Mouse (Mus musculus): Measurements from ENCODE around the gene Pold4. TPM values are rescaled to one million over a fixed set of nuclear protein-coding genes. Genes with fewer than 3 reads are reported as not detected.

Pold4 gene
- polyA plus RNA-seq, 1 experiment, result 38.9 TPM

DNA sequence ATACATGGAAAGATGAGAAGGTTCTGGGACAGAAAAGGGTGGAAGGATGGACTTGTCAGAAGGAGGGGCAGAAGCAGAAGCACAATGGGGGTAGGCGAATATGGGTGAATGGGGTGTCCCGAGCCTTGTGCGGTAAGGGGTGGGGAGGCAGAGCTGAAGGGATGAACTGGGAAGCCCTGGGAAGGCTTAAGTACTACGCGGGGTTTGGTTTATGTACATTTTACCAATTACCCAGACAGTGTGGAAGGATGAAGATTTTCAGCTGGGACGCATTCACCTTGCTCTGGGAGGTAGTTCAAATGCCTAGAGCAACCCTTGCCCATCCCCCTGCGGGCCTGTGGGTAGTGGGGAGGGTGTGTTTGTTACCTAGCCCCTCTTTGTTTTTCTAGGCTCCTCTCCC is 29.6 kb upstream of the Pold4 start:
- Histone ChIP-seq H3K4me3 (ENCODE audit: insufficient read depth, low read length) (peak overlapping the region; percentile 68), H3K4me1 (ENCODE audit: control insufficient read depth, insufficient read depth, low read length) (peaks cover 4% of the 10 kb centered on the region), H3K27ac (ENCODE audit: insufficient read depth, low read length) (0 out of 2 replicates have a peak overlapping the region, but pooled peaks have one; percentile 58)
- TF ChIP-seq POLR2A (IDR thresholded peaks at IDR 0.05; ENCODE audit: extremely low read depth, insufficient read depth, low read length) (no peak), CTCF (IDR thresholded peaks at IDR 0.05; ENCODE audit: extremely low read depth, insufficient read depth, low read length) (no peak)

DNA sequence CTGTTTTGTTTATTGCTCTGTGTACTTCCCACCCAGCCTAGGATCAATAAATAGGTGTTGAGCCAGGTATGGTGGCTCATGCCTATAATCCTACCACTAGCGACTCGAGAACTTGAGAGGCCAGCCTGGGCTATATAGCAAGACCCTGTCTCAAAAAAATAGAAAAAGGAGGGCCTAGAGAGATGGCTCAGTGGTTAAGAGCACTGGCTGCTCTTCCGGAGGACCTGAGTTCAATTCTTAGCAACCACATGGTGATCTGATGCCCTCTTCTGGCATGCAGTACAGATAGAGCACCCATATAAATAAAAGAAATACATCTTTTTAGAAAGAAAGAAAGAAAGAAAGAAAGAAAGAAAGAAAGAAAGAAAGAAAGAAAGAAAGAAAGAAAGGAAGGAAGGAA is 28.6 kb upstream of the Pold4 start:
- peaks cover 4% of the 10 kb centered on the region for H3K4me1 ChIP-seq (ENCODE audit: control insufficient read depth, insufficient read depth, low read length)
- no peak overlapping the region for H3K27ac ChIP-seq (ENCODE audit: insufficient read depth, low read length)
- TF ChIP-seq POLR2A (IDR thresholded peaks at IDR 0.05; ENCODE audit: extremely low read depth, insufficient read depth, low read length) (no peak), CTCF (IDR thresholded peaks at IDR 0.05; ENCODE audit: extremely low read depth, insufficient read depth, low read length) (no peak)
- no peak overlapping the region for H3K4me3 ChIP-seq (ENCODE audit: insufficient read depth, low read length)

GRCm38 (mm10) chr19:4203604-4204326 is 27.9 kb upstream of the Pold4 start:
- Histone ChIP-seq H3K4me3 (ENCODE audit: insufficient read depth, low read length) (no peak overlapping the region), H3K27ac (ENCODE audit: insufficient read depth, low read length) (peak overlapping the region; percentile 42; the same call in 1 of the 2 replicates), H3K4me1 (ENCODE audit: control insufficient read depth, insufficient read depth, low read length) (peaks cover 4% of the 10 kb centered on the region)
- TF ChIP-seq POLR2A (IDR thresholded peaks at IDR 0.05; ENCODE audit: extremely low read depth, insufficient read depth, low read length) (0 out of 2 replicates have a peak, but pooled peaks have one; percentile 26), CTCF (IDR thresholded peaks at IDR 0.05; ENCODE audit: extremely low read depth, insufficient read depth, low read length) (no peak)

GRCm38 (mm10) chr19:4204889-4205288 is 26.8 kb upstream of the Pold4 start:
- H3K4me1 ChIP-seq (ENCODE audit: control insufficient read depth, insufficient read depth, low read length), result peaks cover 4% of the 10 kb centered on the region
- TF ChIP-seq POLR2A (IDR thresholded peaks at IDR 0.05; ENCODE audit: extremely low read depth, insufficient read depth, low read length) (no peak), CTCF (IDR thresholded peaks at IDR 0.05; ENCODE audit: extremely low read depth, insufficient read depth, low read length) (no peak)

GRCm38 (mm10) chr19:4206971-4207370 is 24.7 kb upstream of the Pold4 start:
- no peak overlapping the region for H3K27ac ChIP-seq (ENCODE audit: insufficient read depth, low read length)
- no peak overlapping the region for H3K4me3 ChIP-seq (ENCODE audit: insufficient read depth, low read length)
- peaks cover 2% of the 10 kb centered on the region; the same call in 1 of the 2 replicates for H3K4me1 ChIP-seq (ENCODE audit: control insufficient read depth, insufficient read depth, low read length)

More at GRCm38 (mm10) chr19:4204889-4205288, 26.8 kb upstream of the Pold4 start:
- peak overlapping the region; percentile 15; the same call in 1 of the 2 replicates for H3K27ac ChIP-seq (ENCODE audit: insufficient read depth, low read length)
- no peak overlapping the region for H3K4me3 ChIP-seq (ENCODE audit: insufficient read depth, low read length)

GRCm38 (mm10) chr19:4208563-4208962 is 23.1 kb upstream of the Pold4 start:
- Histone ChIP-seq H3K4me1 (ENCODE audit: control insufficient read depth, insufficient read depth, low read length) (no peaks in the 10 kb centered on the region), H3K4me3 (ENCODE audit: insufficient read depth, low read length) (no peak overlapping the region), H3K27ac (ENCODE audit: insufficient read depth, low read length) (no peak overlapping the region)
- TF ChIP-seq CTCF (IDR thresholded peaks at IDR 0.05; ENCODE audit: extremely low read depth, insufficient read depth, low read length), result no peak
- TF ChIP-seq POLR2A (IDR thresholded peaks at IDR 0.05; ENCODE audit: extremely low read depth, insufficient read depth, low read length), result no peak

More at GRCm38 (mm10) chr19:4206971-4207370, 24.7 kb upstream of the Pold4 start:
- TF ChIP-seq CTCF (IDR thresholded peaks at IDR 0.05; ENCODE audit: extremely low read depth, insufficient read depth, low read length) (peak; percentile 90), POLR2A (IDR thresholded peaks at IDR 0.05; ENCODE audit: extremely low read depth, insufficient read depth, low read length) (no peak)

DNA sequence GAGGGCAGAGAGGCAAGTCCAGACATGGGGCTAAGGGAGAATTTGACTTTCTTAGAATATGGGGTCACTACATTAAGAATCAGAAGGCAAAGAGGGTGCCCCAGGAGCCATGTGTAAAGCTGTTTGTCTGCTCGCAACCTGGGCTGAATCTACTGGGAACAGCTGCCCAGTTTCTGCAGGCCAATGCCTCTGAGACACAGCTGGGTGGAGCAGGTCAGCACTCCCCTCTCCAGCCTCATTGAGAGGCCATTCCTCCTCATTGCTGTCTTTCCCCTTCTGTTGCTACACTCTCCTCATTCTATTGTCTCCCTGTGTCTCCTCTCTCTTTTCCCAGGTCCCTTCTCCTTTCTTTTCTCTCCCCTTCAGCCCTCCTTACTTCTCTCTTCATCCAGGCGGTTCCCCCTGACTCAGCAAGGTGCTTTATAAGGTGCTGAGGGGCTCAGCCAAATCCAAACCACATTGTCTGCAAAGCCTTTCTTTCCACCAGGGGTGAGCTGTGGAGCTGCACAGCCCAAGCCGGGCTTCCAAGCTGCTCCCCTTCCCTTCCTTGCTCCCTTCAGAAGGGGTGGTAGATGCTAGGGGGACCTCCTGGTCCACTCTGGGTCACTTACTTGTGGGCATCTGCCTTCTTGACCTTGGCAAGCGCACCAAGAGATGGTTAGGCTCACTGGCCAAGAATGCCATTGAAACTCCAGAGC is 19.7 kb upstream of the Pold4 start:
- H3K27ac ChIP-seq (ENCODE audit: insufficient read depth, low read length), result no peak overlapping the region
- H3K4me3 ChIP-seq (ENCODE audit: insufficient read depth, low read length), result no peak overlapping the region
- TF ChIP-seq POLR2A (IDR thresholded peaks at IDR 0.05; ENCODE audit: extremely low read depth, insufficient read depth, low read length) (no peak), CTCF (IDR thresholded peaks at IDR 0.05; ENCODE audit: extremely low read depth, insufficient read depth, low read length) (no peak)

DNA sequence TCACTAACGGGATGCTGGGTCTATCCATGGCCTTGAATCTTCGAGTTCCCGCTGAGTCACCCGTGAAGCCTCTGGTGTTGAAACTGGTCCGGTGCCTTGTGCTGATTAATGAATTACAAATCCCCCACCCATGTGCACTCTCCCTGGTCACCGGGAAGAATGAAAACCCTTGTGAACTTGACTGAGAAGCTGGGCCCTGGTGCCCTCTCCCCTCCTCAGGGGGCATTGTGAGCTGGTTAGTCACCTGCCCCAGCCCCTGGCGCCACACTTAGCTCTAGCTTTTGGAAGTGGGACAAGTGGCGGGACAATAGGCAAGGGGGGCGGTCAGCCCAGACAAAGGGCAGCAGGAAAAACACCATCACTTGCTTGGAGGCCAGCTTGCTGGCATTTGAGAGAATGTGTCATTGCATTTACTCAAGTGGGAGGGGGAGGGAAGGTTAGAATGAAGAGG is 18.1 kb upstream of the Pold4 start:
- no peaks in the 10 kb centered on the region for H3K4me1 ChIP-seq (ENCODE audit: control insufficient read depth, insufficient read depth, low read length)
- TF ChIP-seq POLR2A (IDR thresholded peaks at IDR 0.05; ENCODE audit: extremely low read depth, insufficient read depth, low read length), result no peak
- no peak for TF ChIP-seq CTCF (IDR thresholded peaks at IDR 0.05; ENCODE audit: extremely low read depth, insufficient read depth, low read length)
- no peak overlapping the region for H3K4me3 ChIP-seq (ENCODE audit: insufficient read depth, low read length)
- no peak overlapping the region for H3K27ac ChIP-seq (ENCODE audit: insufficient read depth, low read length)

More for the DNA sequence above, 19.7 kb upstream of the Pold4 start:
- H3K4me1 ChIP-seq (ENCODE audit: control insufficient read depth, insufficient read depth, low read length), result no peaks in the 10 kb centered on the region

- TF ChIP-seq POLR2A (IDR thresholded peaks at IDR 0.05; ENCODE audit: extremely low read depth, insufficient read depth, low read length) (no peak), CTCF (IDR thresholded peaks at IDR 0.05; ENCODE audit: extremely low read depth, insufficient read depth, low read length) (no peak)
- peak within 1 kb of the TSS; percentile 16; the same call in 1 of the 2 replicates for H3K4me3 ChIP-seq (ENCODE audit: insufficient read depth, low read length)
- H3K27ac ChIP-seq (ENCODE audit: insufficient read depth, low read length), result no peak within 1 kb of the TSS
- H3K4me1 ChIP-seq (ENCODE audit: control insufficient read depth, insufficient read depth, low read length), result no peaks in the 10 kb centered on the region
Measured at GRCm38 (mm10) chr19:4214071-4214770, 17.5 kb upstream of the Pold4 start, which contains the start of the genes Clcf1 and AC109138.7. TSS of gene Clcf1 (plus strand) at chr19:4214238. TSS of gene AC109138.7 (plus strand) at chr19:4214357.

All from cortical plate, adult 2 months (tissue).